Mouse (Mus musculus): Measurements from ENCODE around the gene Il22ra1. TPM values are rescaled to one million over a fixed set of nuclear protein-coding genes. Genes with fewer than 3 reads are reported as not detected.
A peak's percentile ranks its signal among the peaks of the same experiment; 100 is the strongest.

Gene Il22ra1
- polyA plus RNA-seq, 1 experiment from 2014 or later: not detected

- no peak within 1 kb of the TSS for H3K4me2 ChIP-seq
- peaks cover 6% of the 10 kb centered on the region for H3K4me1 ChIP-seq
- no peaks in the 10 kb centered on the region for H3K36me3 ChIP-seq
- H3K27ac ChIP-seq (replicated peaks): no peak within 1 kb of the TSS
- no peak within 1 kb of the TSS for H3K9ac ChIP-seq (replicated peaks)
- peaks cover 2% of the 10 kb centered on the region; the same call in 1 of the 2 replicates for H3K9me3 ChIP-seq (replicated peaks)
- 66% methylated on average over 10 of the region's 10 CpGs for WGBS
- H3K4me3 ChIP-seq (replicated peaks): no peak within 1 kb of the TSS
- no peak for ATAC-seq (ENCODE audit: low FRiP score)
- H3K27me3 ChIP-seq (replicated peaks): 0 out of 2 replicates have a peak, but pooled peaks cover 3% of the 10 kb centered on the region
Observed at GRCm38 (mm10) chr4:135759356-135759976, 31.5 kb downstream of the Il22ra1 start, which contains the start of gene Myom3. Gene Myom3 (plus strand): TSS chr4:135759715.

DNA sequence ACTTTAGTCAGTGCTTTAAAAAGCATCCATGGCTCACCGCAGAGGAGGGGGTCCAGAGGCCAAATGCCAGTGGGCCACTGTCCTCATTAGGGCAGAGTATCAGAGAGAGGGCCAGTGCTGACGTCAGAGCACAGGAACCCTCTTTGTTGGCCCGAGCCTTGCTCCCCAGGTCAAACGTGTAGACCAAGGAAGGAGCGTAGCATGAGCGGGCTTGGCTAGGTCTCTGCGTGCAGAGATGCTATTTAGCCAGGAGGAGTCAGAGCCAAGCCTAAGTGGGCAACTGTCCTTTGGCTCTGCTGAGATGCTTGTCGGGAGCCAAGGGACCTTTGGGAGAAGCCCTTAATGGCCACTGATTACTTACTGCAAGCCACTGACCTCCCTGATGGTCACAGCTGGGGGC is 33.1 kb downstream of the Il22ra1 start:
- Histone ChIP-seq H3K4me3 (replicated peaks) (no peak overlapping the region), H3K27ac (replicated peaks) (no peak overlapping the region), H3K9me3 (replicated peaks) (no peaks in the 10 kb centered on the region), H3K4me2 (no peak overlapping the region), H3K36me3 (no peaks in the 10 kb centered on the region), H3K9ac (replicated peaks) (no peak overlapping the region), H3K4me1 (peaks cover 6% of the 10 kb centered on the region), H3K27me3 (replicated peaks) (0 out of 2 replicates have a peak, but pooled peaks cover 3% of the 10 kb centered on the region)
- ATAC-seq (ENCODE audit: low FRiP score): no peak
- WGBS: 70% methylated on average over 8 of the region's 8 CpGs

DNA sequence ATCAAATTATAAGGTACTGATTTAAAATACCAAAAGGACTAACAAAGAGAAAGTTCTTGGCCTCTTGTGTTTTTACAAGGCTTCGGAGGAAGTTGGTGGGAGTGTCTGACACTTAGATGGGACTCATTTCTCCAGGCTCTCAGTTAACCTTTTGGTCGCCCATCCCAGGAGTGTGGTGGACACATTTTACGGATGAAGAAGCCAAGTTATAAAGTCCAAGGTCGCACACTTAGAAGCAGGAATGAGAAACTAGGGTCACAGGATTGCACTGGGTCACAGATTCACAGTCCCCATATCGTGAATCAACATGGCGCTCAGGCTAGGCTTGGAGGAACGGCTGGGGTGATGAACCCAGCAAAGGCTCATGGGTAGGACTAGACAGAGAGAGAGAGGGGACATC is 33.6 kb downstream of the Il22ra1 start:
- Histone ChIP-seq H3K4me1 (peaks cover 6% of the 10 kb centered on the region), H3K9me3 (replicated peaks) (no peaks in the 10 kb centered on the region), H3K36me3 (no peaks in the 10 kb centered on the region), H3K4me2 (no peak overlapping the region), H3K4me3 (replicated peaks) (no peak overlapping the region), H3K9ac (replicated peaks) (no peak overlapping the region), H3K27ac (replicated peaks) (no peak overlapping the region), H3K27me3 (replicated peaks) (0 out of 2 replicates have a peak, but pooled peaks cover 3% of the 10 kb centered on the region)
- 68% methylated on average over 7 of the region's 7 CpGs for WGBS
- no peak for ATAC-seq (ENCODE audit: low FRiP score)

DNA sequence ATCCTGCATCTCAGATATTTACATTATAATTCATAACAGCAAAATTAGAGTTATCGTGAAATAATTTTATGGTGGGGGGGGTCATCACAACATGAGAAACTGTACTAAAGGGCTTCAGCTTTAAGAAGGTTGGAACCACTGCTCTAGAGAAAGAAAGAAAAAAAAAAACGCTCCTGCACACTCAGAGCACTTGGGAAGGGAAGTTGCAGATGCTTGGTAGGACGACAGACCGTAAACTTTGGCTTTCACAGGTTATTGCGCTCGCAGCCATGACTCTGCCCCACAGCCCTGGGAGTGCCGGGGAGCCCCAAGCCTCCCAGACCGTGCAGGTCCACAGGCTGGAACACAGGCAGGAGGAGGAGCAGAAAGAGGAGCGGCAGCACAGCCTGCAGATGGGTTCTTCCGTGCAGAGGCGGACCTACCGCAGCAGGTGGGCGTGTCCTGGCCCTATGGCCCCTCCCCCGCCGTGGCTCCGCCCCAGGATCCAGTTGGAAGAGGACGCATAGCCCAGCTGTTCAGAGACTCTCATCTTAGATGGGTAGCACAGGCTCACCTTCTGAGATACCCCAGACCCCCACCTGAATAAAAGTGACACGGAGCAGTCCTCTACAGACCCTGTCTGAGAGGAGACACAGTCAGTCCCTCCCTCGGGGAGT is 34.4 kb downstream of the Il22ra1 start:
- Histone ChIP-seq H3K4me1 (peaks cover 6% of the 10 kb centered on the region), H3K27me3 (replicated peaks) (0 out of 2 replicates have a peak, but pooled peaks cover 3% of the 10 kb centered on the region), H3K9me3 (replicated peaks) (no peaks in the 10 kb centered on the region), H3K4me2 (peak overlapping the region; percentile 58), H3K9ac (replicated peaks) (peak overlapping the region; percentile 34; the same call in 1 of the 2 replicates), H3K36me3 (no peaks in the 10 kb centered on the region), H3K4me3 (replicated peaks) (peak overlapping the region; percentile 29), H3K27ac (replicated peaks) (no peak overlapping the region)
- 7% methylated on average over 19 of the region's 19 CpGs for WGBS
- peak; percentile 50; the same call in 1 of the 2 replicates for ATAC-seq (ENCODE audit: low FRiP score)

GRCm38 (mm10) chr4:135764700-135765099 is 36.7 kb downstream of the Il22ra1 start:
- no peaks in the 10 kb centered on the region for H3K36me3 ChIP-seq
- H3K4me2 ChIP-seq: no peak overlapping the region
- no peak overlapping the region for H3K9ac ChIP-seq (replicated peaks)
- no peaks in the 10 kb centered on the region for H3K9me3 ChIP-seq (replicated peaks)
- H3K4me3 ChIP-seq (replicated peaks): no peak overlapping the region
- H3K4me1 ChIP-seq: peaks cover 6% of the 10 kb centered on the region
- H3K27ac ChIP-seq (replicated peaks): no peak overlapping the region
- H3K27me3 ChIP-seq (replicated peaks): no peaks in the 10 kb centered on the region
- no peak for ATAC-seq (ENCODE audit: low FRiP score)
- WGBS: 92% methylated on average over 13 of the region's 13 CpGs

GRCm38 (mm10) chr4:135765707-135766106 is 37.7 kb downstream of the Il22ra1 start:
- no peak for ATAC-seq (ENCODE audit: low FRiP score)
- H3K4me3 ChIP-seq (replicated peaks): no peak overlapping the region
- H3K27me3 ChIP-seq (replicated peaks): no peaks in the 10 kb centered on the region
- no peak overlapping the region for H3K4me2 ChIP-seq
- no peaks in the 10 kb centered on the region for H3K36me3 ChIP-seq
- 82% methylated on average over 8 of the region's 8 CpGs for WGBS
- H3K9me3 ChIP-seq (replicated peaks): no peaks in the 10 kb centered on the region
- H3K9ac ChIP-seq (replicated peaks): no peak overlapping the region
- no peak overlapping the region for H3K27ac ChIP-seq (replicated peaks)
- peaks cover 6% of the 10 kb centered on the region for H3K4me1 ChIP-seq

DNA sequence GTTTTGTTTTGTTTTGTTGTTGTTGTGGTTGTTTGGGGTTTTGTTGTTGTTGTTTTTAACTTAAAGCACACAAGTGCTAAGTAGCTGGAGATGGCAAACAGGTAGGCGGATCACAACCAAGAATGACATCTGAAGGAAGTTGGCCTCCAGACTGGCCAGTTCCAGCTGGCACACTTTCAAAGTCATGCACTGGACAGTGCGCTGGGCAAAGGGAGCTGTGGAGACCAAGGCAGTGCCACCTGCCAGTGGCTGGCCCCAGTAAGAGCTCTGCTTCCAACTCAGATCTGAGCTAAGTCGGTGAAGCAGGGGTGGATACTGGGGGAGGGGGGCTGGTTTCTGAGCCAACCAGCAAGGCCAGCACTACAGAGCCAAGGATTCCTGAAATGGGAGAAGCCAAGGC is 39.0 kb downstream of the Il22ra1 start:
- Histone ChIP-seq H3K27me3 (replicated peaks) (no peaks in the 10 kb centered on the region), H3K36me3 (no peaks in the 10 kb centered on the region), H3K27ac (replicated peaks) (no peak overlapping the region), H3K9ac (replicated peaks) (no peak overlapping the region), H3K4me2 (no peak overlapping the region), H3K4me3 (replicated peaks) (no peak overlapping the region), H3K9me3 (replicated peaks) (no peaks in the 10 kb centered on the region), H3K4me1 (peaks cover 6% of the 10 kb centered on the region)
- ATAC-seq (ENCODE audit: low FRiP score): no peak
- 91% methylated on average over 3 of the region's 3 CpGs for WGBS

DNA sequence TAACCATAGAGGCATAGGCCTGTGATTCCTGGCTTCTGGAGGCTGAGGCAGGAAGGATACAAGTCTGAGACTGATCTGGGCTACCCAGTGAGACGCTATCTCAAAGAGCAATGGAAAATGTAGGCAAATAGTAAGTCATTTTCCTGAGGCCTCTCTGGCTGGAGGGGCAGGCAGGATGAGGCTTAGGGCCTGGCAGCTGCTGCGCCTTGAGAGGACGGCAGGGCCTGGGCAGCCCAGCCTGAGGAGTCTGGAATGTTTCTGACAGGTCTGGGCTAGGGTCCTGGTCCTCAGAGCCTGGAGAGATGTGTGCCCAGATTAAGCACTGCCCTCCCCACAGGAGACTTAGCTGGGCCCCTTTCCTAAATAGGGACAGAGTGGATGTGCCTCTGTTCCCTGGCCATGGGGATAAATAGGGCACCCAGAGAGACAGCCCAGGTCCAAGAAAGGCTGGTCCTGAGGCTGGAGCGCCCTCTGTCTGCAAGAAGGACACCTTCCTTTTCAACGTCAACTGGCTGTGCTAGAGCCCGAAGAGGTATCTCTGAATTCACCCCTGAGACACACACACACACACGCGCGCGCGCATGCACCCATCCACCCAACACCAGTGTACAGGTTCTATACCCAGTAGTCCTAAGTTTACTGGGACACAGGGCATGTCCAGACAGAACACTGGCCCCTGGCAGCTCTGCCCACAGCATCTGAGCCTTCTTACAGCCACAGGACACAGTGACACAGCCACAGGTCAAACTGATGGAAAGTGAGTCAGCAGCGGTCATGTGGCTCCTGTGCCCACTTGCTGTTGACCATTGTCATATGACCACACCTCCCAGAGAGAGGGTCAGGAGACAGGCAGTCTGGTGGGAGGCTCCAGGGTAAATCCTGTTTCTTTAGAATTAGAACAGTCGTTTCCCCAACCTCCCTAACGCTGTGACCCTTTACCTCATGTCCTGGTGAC is 40.9 kb downstream of the Il22ra1 start:
- no peak overlapping the region for H3K4me3 ChIP-seq (replicated peaks)
- H3K27ac ChIP-seq (replicated peaks): no peak overlapping the region
- no peak overlapping the region for H3K4me2 ChIP-seq
- H3K9me3 ChIP-seq (replicated peaks): no peaks in the 10 kb centered on the region
- H3K9ac ChIP-seq (replicated peaks): no peak overlapping the region
- H3K4me1 ChIP-seq: no peaks in the 10 kb centered on the region
- no peaks in the 10 kb centered on the region for H3K36me3 ChIP-seq
- ATAC-seq (ENCODE audit: low FRiP score): no peak
- 63% methylated on average over 14 of the region's 14 CpGs for WGBS
- no peaks in the 10 kb centered on the region for H3K27me3 ChIP-seq (replicated peaks)

DNA sequence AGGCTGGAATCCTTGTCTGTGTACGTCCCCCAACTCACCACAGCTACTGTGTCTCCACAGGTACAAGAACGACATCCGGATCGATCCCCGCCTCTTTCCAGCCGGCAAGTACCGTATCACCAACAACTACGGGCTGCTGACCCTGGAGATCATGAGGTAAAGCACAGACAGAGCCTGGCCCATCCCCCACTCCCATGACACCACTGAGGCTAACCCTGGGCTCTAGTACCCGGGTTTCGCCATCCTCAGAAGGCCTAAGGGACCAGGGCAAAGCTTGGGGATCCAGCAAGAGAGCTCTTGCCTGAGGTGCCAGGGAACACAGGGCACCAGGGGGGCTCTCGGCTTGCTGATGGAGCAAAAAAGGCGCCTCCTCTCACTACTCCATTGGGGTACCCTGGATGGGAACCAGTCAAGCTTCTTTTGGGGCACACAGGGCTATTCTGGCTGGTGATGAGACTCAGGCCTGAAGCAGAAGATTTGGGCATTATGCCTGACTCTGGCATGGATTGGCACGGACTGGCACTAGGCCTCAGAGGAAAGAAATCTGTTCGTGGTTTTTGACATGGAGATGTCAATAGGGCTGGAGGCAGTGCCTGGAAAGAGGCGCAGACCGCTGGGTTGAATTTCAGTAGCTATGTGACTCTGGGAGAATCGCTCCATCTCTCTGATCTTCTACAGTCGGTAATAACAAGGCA is 42.8 kb downstream of the Il22ra1 start:
- no peaks in the 10 kb centered on the region for H3K36me3 ChIP-seq
- no peaks in the 10 kb centered on the region for H3K9me3 ChIP-seq (replicated peaks)
- H3K27me3 ChIP-seq (replicated peaks): no peaks in the 10 kb centered on the region
- H3K4me3 ChIP-seq (replicated peaks): no peak overlapping the region
- H3K4me1 ChIP-seq: no peaks in the 10 kb centered on the region
- no peak overlapping the region for H3K4me2 ChIP-seq
- 89% methylated on average over 18 of the region's 18 CpGs for WGBS
- no peak for ATAC-seq (ENCODE audit: low FRiP score)
- no peak overlapping the region for H3K9ac ChIP-seq (replicated peaks)
- H3K27ac ChIP-seq (replicated peaks): no peak overlapping the region

GRCm38 (mm10) chr4:135771592-135771991 is 43.6 kb downstream of the Il22ra1 start:
- no peak overlapping the region for H3K9ac ChIP-seq (replicated peaks)
- ATAC-seq (ENCODE audit: low FRiP score): no peak
- H3K36me3 ChIP-seq: no peaks in the 10 kb centered on the region
- H3K27me3 ChIP-seq (replicated peaks): no peaks in the 10 kb centered on the region
- no peak overlapping the region for H3K4me2 ChIP-seq
- H3K4me3 ChIP-seq (replicated peaks): no peak overlapping the region
- no peak overlapping the region for H3K27ac ChIP-seq (replicated peaks)
- no peaks in the 10 kb centered on the region for H3K4me1 ChIP-seq
- WGBS: 91% methylated on average over 6 of the region's 6 CpGs
- no peaks in the 10 kb centered on the region for H3K9me3 ChIP-seq (replicated peaks)

GRCm38 (mm10) chr4:135772671-135773070 is 44.7 kb downstream of the Il22ra1 start:
- Histone ChIP-seq H3K27me3 (replicated peaks) (no peaks in the 10 kb centered on the region), H3K36me3 (no peaks in the 10 kb centered on the region), H3K9ac (replicated peaks) (no peak overlapping the region), H3K27ac (replicated peaks) (no peak overlapping the region), H3K4me2 (no peak overlapping the region), H3K4me1 (no peaks in the 10 kb centered on the region), H3K4me3 (replicated peaks) (no peak overlapping the region), H3K9me3 (replicated peaks) (no peaks in the 10 kb centered on the region)
- ATAC-seq (ENCODE audit: low FRiP score): no peak
- 72% methylated on average over 4 of the region's 4 CpGs for WGBS
